Mouse (Mus musculus) erythroblast, embryonic 14.5 days (primary cell): Measurements from ENCODE around the gene Slx1b. TPM values are rescaled to one million over a fixed set of nuclear protein-coding genes. Genes with fewer than 3 reads are reported as not detected.

Experiments
- H3K27me3 ChIP-seq: 2 replicates; pipeline ENCODE4 v1.6.1; 2012; ENCODE audit warnings: inconsistent platforms; ENCODE audit not compliant: control insufficient read depth
- H3K36me3 ChIP-seq: 2 replicates; pipeline ENCODE4 v1.6.1; 2012; ENCODE audit warnings: mild to moderate bottlenecking, inconsistent platforms; ENCODE audit not compliant: control insufficient read depth
- H3K4me1 ChIP-seq: 2 replicates; pipeline ENCODE4 v1.6.1; 2012; ENCODE audit warnings: inconsistent platforms; ENCODE audit not compliant: control insufficient read depth
- H3K4me3 ChIP-seq: replicated peaks from 2 replicates; pipeline ENCODE3; 2012; ENCODE audit warnings: moderate library complexity, mild to moderate bottlenecking, inconsistent platforms
- H3K9me3 ChIP-seq: 2 replicates; pipeline ENCODE4 v1.6.1; 2012; ENCODE audit warnings: low read length, inconsistent platforms, mixed read lengths; ENCODE audit not compliant: control insufficient read depth
- GATA1 ChIP-seq: IDR thresholded peaks from 2 replicates; pipeline ENCODE4 v1.6.1; 2012; ENCODE audit warnings: low read length, inconsistent platforms, mixed read lengths
- TAL1 ChIP-seq: IDR thresholded peaks from 3 replicates; pipeline ENCODE4 v1.6.1; 2012; ENCODE audit warnings: low read length, inconsistent platforms, mixed read lengths
- polyA plus RNA-seq: library from polyadenylated mRNA; stranded (reverse); fragments of >175 nt; gene quantifications from 2 replicates; pipeline ENCODE4 v1.2.3, GENCODE M21; 2012

Slx1b gene
- polyA plus RNA-seq, 1 experiment = 0.21 TPM

DNA sequence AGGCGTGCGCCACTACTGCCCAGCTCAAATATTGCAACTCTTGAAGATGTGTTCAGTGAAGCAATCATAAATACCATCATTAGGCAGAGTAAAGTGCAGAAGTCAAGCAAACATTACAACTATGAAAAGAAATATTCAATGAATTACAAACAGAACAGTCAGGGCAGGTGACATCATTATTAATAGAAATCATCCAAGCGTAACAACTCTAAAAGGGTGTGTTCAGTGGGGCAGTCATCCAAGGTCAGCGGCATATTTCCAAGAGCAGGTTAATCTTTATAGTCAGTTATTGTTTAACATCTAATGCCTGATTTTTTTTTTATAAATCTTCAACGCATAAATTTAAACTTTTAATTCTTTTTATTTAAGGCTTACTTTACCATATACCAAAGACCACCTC, 14.4 kb downstream of the Slx1b start:
- Histone ChIP-seq H3K4me3 (no peak overlapping the region), H3K4me1 (no peaks in the 10 kb centered on the region), H3K9me3 (no peaks in the 10 kb centered on the region), H3K36me3 (peaks cover 16% of the 10 kb centered on the region), H3K27me3 (no peaks in the 10 kb centered on the region)
- no peak for TF ChIP-seq GATA1
- TF ChIP-seq TAL1 = no peak

DNA sequence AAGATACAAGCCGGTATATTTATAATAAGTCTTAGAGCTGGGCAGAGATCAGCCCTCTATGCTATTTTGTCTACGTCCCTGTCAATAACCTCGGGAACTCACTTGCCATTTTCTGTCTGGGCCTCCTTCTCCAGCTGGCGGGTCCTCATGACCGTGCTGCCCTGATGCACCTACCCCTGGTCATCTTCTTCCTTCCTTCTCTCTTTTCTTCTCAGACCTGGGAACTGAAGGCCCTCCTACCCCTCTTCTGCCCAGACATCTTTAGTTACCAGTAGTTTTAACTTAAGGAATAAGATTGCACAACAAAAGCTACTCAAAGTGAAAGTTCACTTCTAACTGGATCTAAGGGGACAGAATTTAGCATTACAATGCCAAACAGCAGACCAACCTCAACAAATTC, 15.9 kb downstream of the Slx1b start:
- H3K9me3 ChIP-seq = no peaks in the 10 kb centered on the region
- H3K36me3 ChIP-seq = peaks cover 29% of the 10 kb centered on the region
- H3K27me3 ChIP-seq = no peaks in the 10 kb centered on the region
- TF ChIP-seq TAL1 (no peak), GATA1 (no peak)
- no peak overlapping the region for H3K4me3 ChIP-seq
- no peaks in the 10 kb centered on the region for H3K4me1 ChIP-seq

DNA sequence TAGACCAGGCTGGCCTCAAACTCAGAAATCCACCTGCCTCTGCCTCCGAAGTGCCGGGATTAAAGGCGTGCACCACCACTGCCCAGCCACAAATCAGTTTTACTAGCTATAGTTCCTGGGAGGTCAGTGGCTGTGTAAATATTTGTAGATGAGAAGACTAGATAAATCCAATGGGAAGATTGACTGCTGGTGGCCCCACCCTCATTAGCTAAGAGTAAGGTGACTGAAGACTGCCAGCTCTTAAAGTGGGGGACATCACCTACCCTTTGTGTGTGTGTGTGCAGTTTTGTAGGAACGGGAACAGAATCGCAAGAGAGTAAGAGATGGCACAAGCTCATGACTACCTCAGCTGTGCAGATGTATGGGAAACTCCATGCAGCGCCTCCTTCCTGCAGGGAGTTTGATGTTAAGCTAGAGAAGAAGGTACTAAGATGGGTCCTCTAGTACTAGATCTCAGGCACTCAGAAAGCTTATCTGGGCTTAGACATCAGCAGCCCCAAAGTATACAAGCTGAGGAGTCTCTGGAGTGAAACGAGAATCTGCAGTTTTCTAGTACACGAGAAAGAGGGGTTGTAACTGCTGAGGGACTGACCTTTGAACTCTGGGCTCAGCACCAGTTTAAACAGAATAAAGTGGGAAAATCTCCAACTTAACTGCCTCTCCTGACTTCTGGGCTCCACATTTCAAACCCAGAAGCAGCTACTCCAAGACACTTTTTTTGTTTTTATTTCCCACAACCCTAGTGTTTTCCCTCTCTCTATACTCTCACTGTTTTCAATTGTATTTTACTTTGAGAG, 16.8 kb downstream of the Slx1b start:
- H3K4me3 ChIP-seq = no peak overlapping the region
- H3K36me3 ChIP-seq = peaks cover 38% of the 10 kb centered on the region
- H3K4me1 ChIP-seq = no peaks in the 10 kb centered on the region
- H3K27me3 ChIP-seq = no peaks in the 10 kb centered on the region
- H3K9me3 ChIP-seq = no peaks in the 10 kb centered on the region
- no peak for TF ChIP-seq GATA1
- no peak for TF ChIP-seq TAL1

DNA sequence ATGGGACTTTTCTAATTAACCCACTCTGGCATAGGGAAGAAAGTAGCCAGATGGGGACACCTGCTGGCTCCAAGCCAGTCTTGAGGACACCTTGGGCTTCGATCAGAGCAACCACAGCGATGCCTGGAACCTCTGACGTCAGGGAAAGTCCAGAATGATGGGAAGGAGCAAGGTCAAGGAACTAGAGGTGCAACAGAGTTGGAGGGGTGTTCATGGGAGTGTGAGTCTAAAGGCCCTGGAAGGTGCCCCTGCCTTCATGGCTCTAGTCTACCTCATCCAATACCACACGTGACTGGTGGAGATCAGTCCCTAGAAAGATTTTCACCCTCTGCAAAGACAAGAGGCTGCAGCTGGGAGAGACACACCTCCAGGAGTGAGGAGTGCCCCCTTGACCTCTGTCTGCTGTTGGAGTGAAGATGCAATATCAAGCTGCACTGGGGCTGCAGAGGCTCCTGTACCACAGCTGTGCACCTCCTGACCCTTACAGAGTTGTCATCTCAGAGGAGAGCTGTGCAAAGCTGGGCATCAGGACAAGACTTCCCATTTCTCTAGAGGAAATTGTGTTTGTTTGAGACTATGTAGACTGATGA, 18.9 kb downstream of the Slx1b start:
- Histone ChIP-seq H3K36me3 (peaks cover 57% of the 10 kb centered on the region), H3K9me3 (no peaks in the 10 kb centered on the region)
- no peak for TF ChIP-seq TAL1
- no peak for TF ChIP-seq GATA1

DNA sequence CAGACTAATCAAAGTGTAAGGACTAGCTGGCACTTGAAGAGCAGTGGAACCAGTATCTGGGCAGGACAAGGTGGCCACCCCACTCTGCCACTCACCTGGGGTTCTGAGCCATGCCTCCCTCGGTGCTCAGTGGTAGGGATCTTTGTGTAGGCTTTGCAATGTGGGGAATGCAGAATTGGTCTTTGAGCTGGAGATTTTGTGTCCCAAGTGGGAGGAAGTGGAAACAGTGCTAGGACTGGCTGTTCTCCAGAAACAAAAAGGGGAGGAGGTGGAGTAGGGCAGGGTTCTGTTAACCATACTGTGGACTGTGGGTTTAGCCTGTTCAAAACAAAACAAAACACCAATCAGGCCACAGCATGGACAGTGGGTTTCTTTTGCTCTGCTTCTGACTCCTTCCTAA, 19.4 kb downstream of the Slx1b start, which contains the start of gene Sult1a1:
Gene Sult1a1, minus strand, starts transcription at position 226 of the 400 bp plus-strand sequence.
- Histone ChIP-seq H3K4me3 (no peak within 1 kb of the TSS), H3K4me1 (no peaks in the 10 kb centered on the region), H3K27me3 (no peaks in the 10 kb centered on the region), H3K36me3 (peaks cover 62% of the 10 kb centered on the region), H3K9me3 (no peaks in the 10 kb centered on the region)
- TF ChIP-seq GATA1 = no peak
- no peak for TF ChIP-seq TAL1

More for the DNA sequence above, 18.9 kb downstream of the Slx1b start:
- Histone ChIP-seq H3K4me3 (no peak overlapping the region), H3K4me1 (no peaks in the 10 kb centered on the region), H3K27me3 (no peaks in the 10 kb centered on the region)

DNA sequence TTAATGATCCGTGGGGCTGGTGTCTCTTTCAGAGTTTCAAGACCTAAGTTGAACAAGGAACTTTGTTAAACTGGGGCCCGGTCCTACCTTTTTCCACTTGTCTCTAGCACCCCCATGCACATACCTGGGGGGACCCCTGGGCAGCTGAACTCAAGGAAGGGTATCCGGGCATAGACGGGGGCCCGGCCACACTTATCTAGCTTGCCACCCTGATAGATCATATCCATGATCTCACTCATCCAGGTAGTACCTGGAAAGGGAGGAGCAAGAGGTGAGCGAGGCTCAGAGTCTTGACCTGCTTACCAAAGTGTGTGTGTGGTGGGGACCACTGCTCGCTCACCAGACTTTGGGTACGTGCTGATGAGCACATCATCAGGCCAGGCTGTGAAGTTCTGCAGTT, 20.5 kb downstream of the Slx1b start:
- H3K36me3 ChIP-seq = peaks cover 73% of the 10 kb centered on the region

DNA sequence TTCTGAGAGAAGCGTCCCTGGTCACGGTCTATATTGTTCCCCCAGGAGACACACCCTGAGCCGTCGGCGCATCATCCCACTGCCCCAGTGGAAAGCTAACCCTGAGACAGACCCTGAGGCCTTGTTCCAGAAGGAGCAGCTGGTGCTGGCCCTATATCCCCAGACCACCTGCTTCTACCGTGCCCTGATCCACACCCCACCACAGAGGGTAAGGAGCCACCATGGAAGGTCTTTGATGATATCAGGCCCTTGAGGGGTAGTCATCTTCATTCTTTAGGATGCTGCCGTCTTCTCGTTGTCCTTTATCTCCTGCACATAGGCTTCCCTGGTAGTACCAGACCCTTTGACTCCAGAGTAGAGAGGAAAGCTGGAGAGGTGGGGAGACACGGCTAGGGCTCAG, 23.5 kb downstream of the Slx1b start:
- Histone ChIP-seq H3K4me3 (no peak overlapping the region), H3K36me3 (peaks cover 86% of the 10 kb centered on the region), H3K4me1 (no peaks in the 10 kb centered on the region), H3K9me3 (no peaks in the 10 kb centered on the region), H3K27me3 (no peaks in the 10 kb centered on the region)
- TF ChIP-seq TAL1 (no peak), GATA1 (no peak)

More for the DNA sequence above, 20.5 kb downstream of the Slx1b start:
- Histone ChIP-seq H3K4me1 (no peaks in the 10 kb centered on the region), H3K27me3 (no peaks in the 10 kb centered on the region), H3K9me3 (no peaks in the 10 kb centered on the region), H3K4me3 (no peak overlapping the region)
- TF ChIP-seq GATA1 (no peak), TAL1 (no peak)

DNA sequence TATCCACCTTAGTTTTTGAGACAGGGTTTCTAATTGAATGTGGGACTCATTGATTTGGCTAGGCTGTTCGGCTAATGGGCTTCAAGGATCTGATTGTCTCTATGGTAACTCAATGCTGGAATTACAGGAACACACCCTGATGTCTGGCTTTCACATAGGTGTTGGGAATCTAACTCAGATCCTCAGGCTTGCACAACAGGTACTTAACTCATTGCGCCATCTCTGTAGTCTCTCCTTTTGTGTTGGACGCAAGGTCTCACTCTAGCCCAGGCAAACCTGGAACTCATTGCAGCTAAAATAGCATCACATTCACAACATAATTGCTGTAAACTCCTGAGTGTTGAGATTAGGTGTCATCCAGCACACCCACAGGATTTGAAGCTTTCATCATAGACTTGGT, 25.4 kb downstream of the Slx1b start:
- Histone ChIP-seq H3K4me1 (no peaks in the 10 kb centered on the region), H3K27me3 (no peaks in the 10 kb centered on the region), H3K4me3 (no peak overlapping the region), H3K9me3 (no peaks in the 10 kb centered on the region), H3K36me3 (peaks cover 90% of the 10 kb centered on the region)
- no peak for TF ChIP-seq TAL1
- no peak for TF ChIP-seq GATA1

DNA sequence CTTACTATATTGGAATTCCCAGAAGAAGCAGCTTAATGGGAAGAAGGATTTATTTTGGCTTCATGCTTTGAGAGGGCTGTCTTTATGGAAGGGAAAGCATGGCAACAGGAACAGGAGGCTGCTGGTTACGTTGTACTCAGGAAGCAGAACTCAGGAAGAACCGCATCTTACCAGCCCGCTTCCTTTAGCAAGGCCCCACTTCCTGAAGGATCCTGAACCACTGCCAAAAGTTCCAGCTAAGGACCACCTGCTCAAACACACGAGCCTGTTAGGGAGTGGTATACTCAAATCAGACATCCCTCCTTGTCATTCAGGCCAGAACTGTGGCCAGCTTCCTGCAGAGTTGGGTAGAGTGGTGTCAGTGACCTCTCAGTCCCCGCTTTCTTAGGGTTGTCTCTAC, 27.1 kb downstream of the Slx1b start:
- Histone ChIP-seq H3K9me3 (no peaks in the 10 kb centered on the region), H3K36me3 (peaks cover 91% of the 10 kb centered on the region), H3K4me1 (peaks cover 4% of the 10 kb centered on the region; the same call in 1 of the 2 replicates), H3K4me3 (no peak overlapping the region), H3K27me3 (no peaks in the 10 kb centered on the region)
- no peak for TF ChIP-seq GATA1
- no peak for TF ChIP-seq TAL1
